9 mouse cellular contexts compared by ENCODE assay signal in the genomic region with DNA sequence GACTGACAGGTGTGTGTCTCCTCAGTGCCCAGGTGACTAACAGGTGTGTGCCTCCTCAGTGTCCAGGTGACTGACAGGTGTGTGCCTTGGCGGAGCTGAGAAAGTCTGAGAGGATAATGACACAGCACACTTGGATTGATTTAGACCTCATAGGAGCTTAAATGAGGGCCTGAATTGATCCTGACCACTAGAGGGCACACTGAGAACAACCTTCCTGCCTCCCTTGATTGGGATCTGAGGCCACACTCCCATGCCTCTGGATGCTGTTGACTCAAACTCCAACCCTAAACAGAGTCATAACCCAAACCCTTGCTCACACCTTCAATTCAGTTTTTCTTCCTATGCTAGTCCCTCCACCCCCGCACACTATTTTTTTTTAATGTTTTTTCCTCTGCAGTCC. TPM values are rescaled to one million over a fixed set of nuclear protein-coding genes. Genes with fewer than 3 reads are reported as not detected.
A peak's percentile ranks its signal among the peaks of the same experiment; 100 is the strongest.
DNase-seq lines count a peak whose midpoint lies in the region; ATAC-seq and TF ChIP-seq lines count a peak whose summit lies in the region.
"Had no signal": no experiment of that assay in that cellular context is flagged by ENCODE, and none has a peak within 500 bp of the region (broad histone marks: within the 10 kb centered on the region; RNA-seq: fewer than 3 reads in every experiment).

No protein-coding gene starts in this region.

- no peak overlapping the region for H3K4me3 ChIP-seq in midbrain, embryonic 10.5 days
- no peak overlapping the region for H3K4me3 ChIP-seq in midbrain, embryonic 15.5 days
- H3K4me3 ChIP-seq in bone marrow macrophage, adult 2 months (ENCODE audit: insufficient read depth, low read length), result no peak overlapping the region
- no peak overlapping the region for H3K4me3 ChIP-seq in forebrain, embryonic 10.5 days

- 0 out of 2 replicates have a peak, but pooled peaks cover 3% of the 10 kb centered on the region for H3K9me3 ChIP-seq in midbrain, embryonic 10.5 days (replicated peaks)
- H3K9me3 ChIP-seq in midbrain, embryonic 15.5 days, result no peaks in the 10 kb centered on the region
- H3K9me3 ChIP-seq in forebrain, embryonic 10.5 days, result no peaks in the 10 kb centered on the region

- H3K4me2 ChIP-seq in midbrain, embryonic 15.5 days, result no peak overlapping the region

- TF ChIP-seq POLR2A in bone marrow macrophage, adult 2 months (IDR thresholded peaks at IDR 0.05; ENCODE audit: borderline replicate concordance, low read depth, low read length), result no peak

- peaks cover 20% of the 10 kb centered on the region for H3K27me3 ChIP-seq in midbrain, embryonic 10.5 days (ENCODE audit: low read depth, poor library complexity, severe bottlenecking)
- peaks cover 18% of the 10 kb centered on the region for H3K27me3 ChIP-seq in midbrain, embryonic 15.5 days (replicated peaks)
- peaks cover 27% of the 10 kb centered on the region for H3K27me3 ChIP-seq in forebrain, embryonic 10.5 days (ENCODE audit: poor library complexity, severe bottlenecking)

- WGBS in midbrain, embryonic 10.5 days, result 30% methylated on average over 2 of the region's 2 CpGs
- 26% methylated on average over 2 of the region's 2 CpGs for WGBS in midbrain, embryonic 15.5 days
- 29% methylated on average over 2 of the region's 2 CpGs for WGBS in forebrain, embryonic 10.5 days

- no peak for ATAC-seq in midbrain, embryonic 15.5 days (replicated peaks)

- H3K4me1 ChIP-seq in midbrain, embryonic 10.5 days, result peaks cover 5% of the 10 kb centered on the region
- 0 out of 2 replicates have a peak, but pooled peaks cover 2% of the 10 kb centered on the region for H3K4me1 ChIP-seq in midbrain, embryonic 15.5 days
- peaks cover 11% of the 10 kb centered on the region for H3K4me1 ChIP-seq in bone marrow macrophage, adult 2 months (ENCODE audit: control insufficient read depth, insufficient read depth, low read length)
- peaks cover 8% of the 10 kb centered on the region; the same call in 1 of the 2 replicates for H3K4me1 ChIP-seq in forebrain, embryonic 10.5 days

- no peak overlapping the region for H3K27ac ChIP-seq in midbrain, embryonic 10.5 days (replicated peaks)
- no peak overlapping the region for H3K27ac ChIP-seq in midbrain, embryonic 15.5 days
- H3K27ac ChIP-seq in bone marrow macrophage, adult 2 months (ENCODE audit: insufficient read depth, low read depth, low read length), result no peak overlapping the region
- H3K27ac ChIP-seq in forebrain, embryonic 10.5 days, result no peak overlapping the region

- TF ChIP-seq CTCF in bone marrow macrophage, adult 2 months (IDR thresholded peaks at IDR 0.05; ENCODE audit: low read depth, low read length), result peak; percentile 53

- peak; percentile 49 to 50 for DNase-seq in cerebellum, postnatal 14 days
- DNase-seq in cerebellum, adult 9-10 months, result no peak
- peak; percentile 41 for DNase-seq in midbrain, embryonic 10.5 days (ENCODE audit: low spot score)
- peak; percentile 75 to 81 for DNase-seq in kidney, postnatal 25 days
- peak; percentile 75 for DNase-seq in retina, postnatal 1 day
- DNase-seq in forebrain, embryonic 10.5 days (ENCODE audit: extremely low spot score, low spot score), result no peak

- H3K9ac ChIP-seq in midbrain, embryonic 15.5 days, result no peak overlapping the region

- no peaks in the 10 kb centered on the region for H3K36me3 ChIP-seq in midbrain, embryonic 10.5 days
- H3K36me3 ChIP-seq in midbrain, embryonic 15.5 days (replicated peaks), result no peaks in the 10 kb centered on the region
- no peaks in the 10 kb centered on the region for H3K36me3 ChIP-seq in forebrain, embryonic 10.5 days (replicated peaks)

RNA-seq across cellular contexts. Expression of a gene that starts 4.2 kb away (rescaled TPM):
- 0.62 and 0.70 TPM in 2 replicates for polyA plus RNA-seq in midbrain, embryonic 10.5 days (2016; fragmentation: Nextera tagmentation; extraction: Ambion mirVana)
- 0.40 and 0.57 TPM in 2 replicates for polyA plus RNA-seq in midbrain, embryonic 15.5 days (2015; fragmentation: Nextera tagmentation; extraction: Ambion mirVana)
- not detected in 2 replicates for polyA plus RNA-seq in bone marrow macrophage, adult 2 months (2012; ENCODE audit: insufficient read depth, insufficient read length, missing spikeins)
- polyA plus RNA-seq in forebrain, embryonic 10.5 days (2016; fragmentation: Nextera tagmentation; extraction: Ambion mirVana), result 0.53 and 1.2 TPM in 2 replicates

RNA-seq across cellular contexts. Expression of a gene that starts 21.8 kb away (rescaled TPM):
- polyA plus RNA-seq in midbrain, embryonic 10.5 days (2016; fragmentation: Nextera tagmentation; extraction: Ambion mirVana), result 1.1 and 1.8 TPM in 2 replicates
- 0.89 and 1.7 TPM in 2 replicates for polyA plus RNA-seq in midbrain, embryonic 15.5 days (2015; fragmentation: Nextera tagmentation; extraction: Ambion mirVana)
- polyA plus RNA-seq in bone marrow macrophage, adult 2 months (2012; ENCODE audit: insufficient read depth, insufficient read length, missing spikeins), result 60.7 and 72.2 TPM in 2 replicates
- 0.91 and 1.4 TPM in 2 replicates for polyA plus RNA-seq in forebrain, embryonic 10.5 days (2016; fragmentation: Nextera tagmentation; extraction: Ambion mirVana)

RNA-seq across cellular contexts. Expression of a gene that starts 29.9 kb away (rescaled TPM):
- polyA plus RNA-seq in midbrain, embryonic 10.5 days (2016; fragmentation: Nextera tagmentation; extraction: Ambion mirVana), result 25.3 and 32.2 TPM in 2 replicates
- polyA plus RNA-seq in midbrain, embryonic 15.5 days (2015; fragmentation: Nextera tagmentation; extraction: Ambion mirVana), result 12.4 and 13.8 TPM in 2 replicates
- polyA plus RNA-seq in bone marrow macrophage, adult 2 months (2012; ENCODE audit: insufficient read depth, insufficient read length, missing spikeins), result 0.52 and 2.6 TPM in 2 replicates
- polyA plus RNA-seq in forebrain, embryonic 10.5 days (2016; fragmentation: Nextera tagmentation; extraction: Ambion mirVana), result 33.1 and 37.3 TPM in 2 replicates

RNA-seq across cellular contexts. Expression of a gene that starts 50.5 kb away (rescaled TPM):
- 76.4 and 88.7 TPM in 2 replicates for polyA plus RNA-seq in midbrain, embryonic 10.5 days (2016; fragmentation: Nextera tagmentation; extraction: Ambion mirVana)
- polyA plus RNA-seq in midbrain, embryonic 15.5 days (2015; fragmentation: Nextera tagmentation; extraction: Ambion mirVana), result 56.3 and 60.8 TPM in 2 replicates
- 12.7 and 12.9 TPM in 2 replicates for polyA plus RNA-seq in bone marrow macrophage, adult 2 months (2012; ENCODE audit: insufficient read depth, insufficient read length, missing spikeins)
- 84.2 and 97.3 TPM in 2 replicates for polyA plus RNA-seq in forebrain, embryonic 10.5 days (2016; fragmentation: Nextera tagmentation; extraction: Ambion mirVana)

RNA-seq across cellular contexts. Expression of a gene that starts 51.0 kb away (rescaled TPM):
- 0.14 TPM in 1 of 2 replicates, not detected in the other for polyA plus RNA-seq in midbrain, embryonic 10.5 days (2016; fragmentation: Nextera tagmentation; extraction: Ambion mirVana)
- polyA plus RNA-seq in midbrain, embryonic 15.5 days (2015; fragmentation: Nextera tagmentation; extraction: Ambion mirVana), result 15.2 and 15.4 TPM in 2 replicates
- not detected in 2 replicates for polyA plus RNA-seq in bone marrow macrophage, adult 2 months (2012; ENCODE audit: insufficient read depth, insufficient read length, missing spikeins)
- polyA plus RNA-seq in forebrain, embryonic 10.5 days (2016; fragmentation: Nextera tagmentation; extraction: Ambion mirVana), result 0.26 TPM in 1 of 2 replicates, not detected in the other
- polyA plus RNA-seq: heart, embryonic 16.5 days had no signal

Comparison
In these comparisons a context has a peak if more than half of its experiments do, and no peak if none do; other contexts are left out.
1. DNase-seq: peak in cerebellum, postnatal 14 days (2 of 2), midbrain, embryonic 10.5 days (single experiment), kidney, postnatal 25 days (2 of 2) and retina, postnatal 1 day (single experiment); none in cerebellum, adult 9-10 months (single experiment) and forebrain, embryonic 10.5 days (single experiment).
2. RNA of a gene that starts 21.8 kb away (polyA plus RNA-seq): 60.7 to 72.2 TPM in bone marrow macrophage, adult 2 months; 1.1 to 1.8 TPM in midbrain, embryonic 10.5 days, 0.91 to 1.4 TPM in forebrain, embryonic 10.5 days and 0.89 to 1.7 TPM in midbrain, embryonic 15.5 days; every median in the first group is over 10 times any median in the second.